Mouse (Mus musculus): Measurements from ENCODE around the gene Arg1. TPM values are rescaled to one million over a fixed set of nuclear protein-coding genes. Genes with fewer than 3 reads are reported as not detected.

The Arg1 gene
- 0.70 TPM in 1 of 2 replicates, not detected in the other for total RNA-seq (2017)

DNA sequence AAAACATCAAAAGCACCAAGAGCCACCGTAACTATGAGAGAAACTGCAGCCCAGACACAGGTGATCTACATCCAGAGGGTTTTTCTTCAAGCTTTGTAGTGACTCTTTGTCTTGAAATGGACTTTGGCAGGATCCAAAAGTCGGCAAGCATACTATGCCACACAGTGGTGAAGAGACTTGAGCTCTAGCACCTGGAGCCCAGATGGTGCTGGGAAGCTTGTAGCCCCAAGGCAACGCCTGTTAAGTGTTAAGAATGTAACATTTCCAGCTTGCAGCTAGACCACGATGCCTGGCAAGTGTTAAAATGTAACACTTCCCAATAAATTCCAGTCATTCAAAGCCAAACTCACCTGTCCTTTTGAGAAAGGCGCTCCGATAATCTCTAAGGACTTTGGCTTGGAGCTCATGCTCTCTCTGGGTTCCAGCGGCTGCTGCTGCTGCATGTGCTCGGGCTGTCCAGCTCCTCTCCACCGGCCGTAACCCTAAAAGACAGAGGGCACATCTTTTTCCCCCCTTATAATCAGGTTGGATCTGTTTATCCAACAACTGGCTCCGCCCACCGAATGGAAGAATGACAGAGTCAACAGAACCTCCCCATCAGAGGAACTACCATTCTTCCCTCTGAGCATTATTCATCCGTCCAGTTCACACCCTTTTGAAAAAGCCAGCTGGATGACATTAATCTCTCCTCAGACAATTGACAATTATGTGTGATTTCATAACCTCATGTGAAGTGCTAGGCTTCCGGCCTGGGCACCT, at the start of gene Arg1:
Gene Arg1 (minus strand): TSS at position 523 of the 759 bp plus-strand sequence.
- no peak for ATAC-seq (ENCODE audit: extremely low read depth, insufficient number of reproducible peaks, low FRiP score, poor library complexity, severe bottlenecking)

DNA sequence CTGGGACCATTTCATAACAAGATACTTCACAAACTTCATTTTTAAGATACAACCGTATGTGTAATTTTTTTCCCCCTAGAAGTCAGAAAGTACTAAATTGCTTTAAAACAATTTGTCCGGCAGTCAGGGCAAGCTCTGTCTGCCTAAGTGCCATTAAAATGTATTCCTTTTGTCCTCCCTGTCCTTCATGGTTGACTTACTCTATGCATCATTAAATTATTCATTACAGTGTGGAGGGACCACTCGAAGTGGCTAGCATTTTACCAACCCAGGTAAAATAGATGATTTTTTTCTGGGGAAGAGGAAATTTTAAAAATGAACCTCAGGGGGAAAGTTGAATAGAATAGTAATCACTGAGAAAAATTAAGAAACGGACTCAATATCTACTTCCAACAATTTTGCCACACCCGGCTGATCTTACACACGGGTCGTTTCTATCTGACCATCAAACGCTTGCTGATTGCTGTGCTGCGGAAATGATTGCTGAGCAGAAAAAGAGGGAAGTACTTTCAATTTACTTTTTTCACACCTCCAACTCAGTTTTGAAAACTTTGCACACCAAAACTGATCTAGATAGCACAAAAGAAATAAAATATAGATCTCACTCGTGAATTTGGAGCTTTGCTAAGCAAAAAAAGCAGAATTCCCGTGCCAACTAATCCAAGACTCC, 46.7 kb upstream of the Arg1 start:
- no peak for ATAC-seq (ENCODE audit: extremely low read depth, insufficient number of reproducible peaks, low FRiP score, poor library complexity, severe bottlenecking)

- ATAC-seq (ENCODE audit: extremely low read depth, insufficient number of reproducible peaks, low FRiP score, poor library complexity, severe bottlenecking), result no peak
Measured at GRCm38 (mm10) chr10:24973385-24973784, 46.1 kb upstream of the Arg1 start.

DNA sequence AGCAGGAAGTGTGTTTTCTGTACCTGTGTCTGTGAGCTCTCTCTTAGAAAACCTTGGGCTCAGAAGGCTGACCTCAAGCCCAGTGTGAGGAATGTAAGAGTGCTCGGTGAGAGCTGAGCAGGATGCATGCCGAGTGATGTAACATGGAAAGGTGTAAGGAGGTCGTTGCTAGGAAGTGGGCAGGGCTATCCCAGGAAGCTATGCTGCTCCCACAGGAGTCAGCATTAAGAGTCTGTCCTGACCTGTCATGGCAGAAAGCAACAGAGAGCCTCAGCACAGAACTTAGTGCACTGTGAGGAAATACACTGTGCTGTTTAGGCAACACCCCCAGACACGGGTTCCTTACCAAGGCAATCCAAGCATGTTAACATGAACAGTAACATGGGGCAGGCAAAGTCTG, 45.6 kb upstream of the Arg1 start:
- no peak for ATAC-seq (ENCODE audit: extremely low read depth, insufficient number of reproducible peaks, low FRiP score, poor library complexity, severe bottlenecking)

- ATAC-seq (ENCODE audit: extremely low read depth, insufficient number of reproducible peaks, low FRiP score, poor library complexity, severe bottlenecking), result no peak
Measured at GRCm38 (mm10) chr10:24965821-24966550, 38.7 kb upstream of the Arg1 start.

DNA sequence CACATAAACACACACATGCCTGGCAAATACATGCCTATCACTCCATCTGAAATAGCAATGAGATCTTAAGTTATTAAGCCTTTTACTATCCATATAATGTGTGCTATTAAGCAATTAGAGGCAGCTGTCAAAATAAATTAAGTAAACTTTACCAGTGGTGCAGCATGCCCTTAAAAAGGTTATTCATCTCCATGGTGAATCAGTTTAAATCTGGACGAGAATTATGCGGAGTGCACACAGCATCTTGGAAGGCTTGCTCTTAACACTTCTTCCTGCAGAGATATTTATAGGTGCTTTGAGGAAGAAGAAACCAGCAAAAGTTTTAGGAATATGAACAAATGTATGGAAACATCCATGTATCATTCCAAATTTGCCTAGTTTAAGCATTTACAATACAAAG, 34.6 kb upstream of the Arg1 start:
- no peak for ATAC-seq (ENCODE audit: extremely low read depth, insufficient number of reproducible peaks, low FRiP score, poor library complexity, severe bottlenecking)

GRCm38 (mm10) chr10:24961112-24961511, 33.8 kb upstream of the Arg1 start:
- no peak for ATAC-seq (ENCODE audit: extremely low read depth, insufficient number of reproducible peaks, low FRiP score, poor library complexity, severe bottlenecking)

DNA sequence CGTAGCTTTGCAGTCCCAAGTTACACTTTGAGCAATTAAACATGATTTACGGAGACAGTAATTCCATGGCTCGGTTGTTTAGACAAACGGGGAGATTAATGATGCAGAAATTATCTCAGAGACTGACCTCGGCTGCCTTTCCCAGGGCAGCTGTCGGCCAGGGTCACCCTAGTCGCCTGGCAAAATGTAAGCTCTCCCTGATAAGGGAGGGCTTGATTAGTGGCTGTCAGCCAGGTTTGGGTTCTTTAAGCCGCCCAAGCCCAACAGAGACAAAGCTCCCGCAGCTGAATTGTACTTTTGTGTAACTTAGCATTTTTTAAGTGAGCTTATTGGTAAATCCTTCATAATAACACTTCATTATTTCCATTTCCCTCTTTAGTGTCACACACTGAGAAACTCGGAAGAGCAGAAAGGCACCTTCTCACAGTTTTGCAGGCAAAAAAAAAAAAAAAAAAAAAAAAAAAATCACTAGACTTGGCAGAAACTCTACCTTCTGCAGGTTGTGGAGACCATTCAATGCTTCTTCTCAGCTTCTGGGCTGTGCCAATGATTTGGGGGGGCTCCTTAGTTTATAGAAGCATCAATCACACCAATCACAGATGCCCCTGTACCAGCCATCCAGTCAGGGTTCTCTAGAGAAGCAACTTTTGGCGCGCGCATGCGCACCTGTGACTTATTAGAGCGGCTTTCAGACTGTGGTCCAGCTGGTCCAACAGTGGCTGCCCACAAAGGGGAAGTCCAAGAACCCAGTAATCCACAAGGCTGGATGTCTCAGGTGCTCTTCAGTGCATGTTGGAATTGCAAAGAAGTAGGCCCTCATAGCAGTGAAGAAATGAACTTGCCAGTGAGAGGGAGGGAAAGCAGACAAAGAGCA, 32.0 kb upstream of the Arg1 start:
- ATAC-seq (ENCODE audit: extremely low read depth, insufficient number of reproducible peaks, low FRiP score, poor library complexity, severe bottlenecking), result no peak

GRCm38 (mm10) chr10:24958280-24959042, 31.2 kb upstream of the Arg1 start:
- ATAC-seq (ENCODE audit: extremely low read depth, insufficient number of reproducible peaks, low FRiP score, poor library complexity, severe bottlenecking), result no peak

GRCm38 (mm10) chr10:24953876-24954275, 26.6 kb upstream of the Arg1 start:
- no peak for ATAC-seq (ENCODE audit: extremely low read depth, insufficient number of reproducible peaks, low FRiP score, poor library complexity, severe bottlenecking)

DNA sequence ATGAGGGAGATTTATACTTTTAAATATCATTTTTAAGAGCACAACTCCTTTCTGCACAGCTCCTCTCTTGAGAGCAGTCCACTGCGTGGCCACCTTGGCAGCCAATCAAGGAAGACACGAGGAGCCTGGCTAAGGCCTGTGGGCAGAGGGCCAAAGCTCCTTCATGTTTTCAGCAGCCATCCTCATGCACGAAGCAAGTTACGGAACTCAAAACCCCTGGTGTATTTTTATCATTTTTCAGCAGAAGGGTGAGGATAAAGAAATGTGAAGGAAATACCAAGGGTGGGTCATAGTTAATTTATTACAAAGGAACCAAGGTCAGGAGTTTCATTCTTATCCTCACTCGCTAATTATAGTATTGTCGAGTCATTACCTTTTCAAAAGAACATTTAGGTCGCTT, 25.3 kb upstream of the Arg1 start:
- ATAC-seq (ENCODE audit: extremely low read depth, insufficient number of reproducible peaks, low FRiP score, poor library complexity, severe bottlenecking), result no peak

DNA sequence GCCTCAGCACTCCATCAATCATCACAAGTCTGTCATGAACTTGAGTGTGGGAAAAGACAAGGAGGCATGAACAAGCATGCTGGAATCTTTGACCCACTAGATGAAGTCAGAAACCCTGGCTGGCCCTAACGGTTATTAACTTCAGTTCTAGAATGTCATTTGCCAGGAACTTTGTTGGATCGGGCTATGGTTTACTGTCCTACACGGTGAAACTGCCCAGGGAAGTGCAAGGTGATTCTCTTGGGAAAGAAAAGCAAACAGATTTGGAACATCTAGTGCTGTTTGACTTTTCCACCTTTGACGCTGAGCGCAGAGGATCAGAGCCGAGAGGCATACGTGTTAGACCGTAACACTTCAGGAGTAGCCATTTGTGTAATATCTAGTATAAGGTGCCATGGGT, 24.3 kb upstream of the Arg1 start:
- ATAC-seq (ENCODE audit: extremely low read depth, insufficient number of reproducible peaks, low FRiP score, poor library complexity, severe bottlenecking), result no peak

DNA sequence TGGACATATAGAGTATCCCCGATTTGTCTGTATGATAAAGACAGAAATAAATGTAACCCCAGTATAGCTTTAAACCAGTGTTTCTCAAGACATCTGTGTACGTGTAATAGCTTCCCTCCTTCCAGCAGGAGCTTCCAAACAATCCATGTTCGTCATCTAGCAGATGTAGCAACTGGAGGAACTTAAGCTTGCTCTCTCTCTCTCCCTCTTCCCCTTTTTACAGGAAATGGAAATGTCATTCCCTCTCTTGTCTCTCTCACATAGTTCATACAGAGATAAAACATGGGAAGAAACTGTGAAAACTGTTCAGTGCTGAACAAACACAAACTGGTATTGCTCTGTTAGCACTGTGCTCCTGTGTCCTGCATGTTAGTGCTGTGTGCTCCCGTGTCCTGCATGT, 22.9 kb upstream of the Arg1 start:
- no peak for ATAC-seq (ENCODE audit: extremely low read depth, insufficient number of reproducible peaks, low FRiP score, poor library complexity, severe bottlenecking)

DNA sequence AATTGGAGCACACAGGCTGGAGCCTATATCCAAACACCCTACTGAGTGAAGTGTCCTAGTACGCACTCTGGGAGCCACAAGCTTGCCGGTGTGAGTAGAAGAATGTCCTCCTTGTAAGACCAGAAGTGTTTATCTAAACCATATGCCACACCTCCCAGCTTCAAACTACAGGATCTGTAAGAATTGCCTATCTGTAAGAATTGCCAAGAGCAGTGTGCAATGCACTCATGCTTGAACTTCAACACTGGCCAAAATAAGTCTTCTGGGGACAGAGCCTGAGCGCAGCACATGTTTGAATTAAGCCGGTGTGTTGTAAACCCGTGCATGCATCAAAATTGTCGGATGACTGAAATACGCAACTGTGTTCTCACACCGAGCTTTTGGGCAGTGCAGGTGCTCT, 21.0 kb upstream of the Arg1 start:
- no peak for ATAC-seq (ENCODE audit: extremely low read depth, insufficient number of reproducible peaks, low FRiP score, poor library complexity, severe bottlenecking)

GRCm38 (mm10) chr10:24947871-24948270, 20.6 kb upstream of the Arg1 start:
- no peak for ATAC-seq (ENCODE audit: extremely low read depth, insufficient number of reproducible peaks, low FRiP score, poor library complexity, severe bottlenecking)

- ATAC-seq (ENCODE audit: extremely low read depth, insufficient number of reproducible peaks, low FRiP score, poor library complexity, severe bottlenecking), result no peak
Measured at GRCm38 (mm10) chr10:24930143-24930542, 2.9 kb upstream of the Arg1 start.

DNA sequence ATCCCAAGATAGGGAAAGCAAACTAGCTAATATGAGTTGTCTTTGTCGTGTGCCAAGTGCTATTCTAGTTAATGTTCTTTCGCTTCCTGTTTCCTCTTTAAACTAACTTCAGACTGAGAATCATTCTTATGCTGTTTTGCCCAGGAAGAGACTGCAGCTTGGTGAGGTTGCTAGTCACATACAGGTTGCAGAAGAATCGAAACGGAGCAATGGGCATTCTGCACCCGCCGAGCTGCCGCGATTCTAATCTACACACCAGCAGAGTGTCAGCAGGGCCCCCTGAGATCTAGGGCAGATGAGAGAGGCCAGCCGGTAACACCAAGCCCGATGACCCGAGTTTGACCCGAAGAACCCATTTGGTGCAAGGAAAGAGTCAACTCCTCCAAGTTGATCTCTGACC, 788 bp upstream of the Arg1 start:
- no peak for ATAC-seq (ENCODE audit: extremely low read depth, insufficient number of reproducible peaks, low FRiP score, poor library complexity, severe bottlenecking)

GRCm38 (mm10) chr10:24926380-24926779, 904 bp downstream of the Arg1 start:
- no peak for ATAC-seq (ENCODE audit: extremely low read depth, insufficient number of reproducible peaks, low FRiP score, poor library complexity, severe bottlenecking)

Data from neutrophil, adult 5-6 weeks (primary cell).